Mouse (Mus musculus): ENCODE data around the gene 2310034C09Rik. TPM values are rescaled to one million over a fixed set of nuclear protein-coding genes. Genes with fewer than 3 reads are reported as not detected.

Gene 2310034C09Rik
- not detected in 2 replicates for polyA plus RNA-seq (2012; rRNA removed)

DNA sequence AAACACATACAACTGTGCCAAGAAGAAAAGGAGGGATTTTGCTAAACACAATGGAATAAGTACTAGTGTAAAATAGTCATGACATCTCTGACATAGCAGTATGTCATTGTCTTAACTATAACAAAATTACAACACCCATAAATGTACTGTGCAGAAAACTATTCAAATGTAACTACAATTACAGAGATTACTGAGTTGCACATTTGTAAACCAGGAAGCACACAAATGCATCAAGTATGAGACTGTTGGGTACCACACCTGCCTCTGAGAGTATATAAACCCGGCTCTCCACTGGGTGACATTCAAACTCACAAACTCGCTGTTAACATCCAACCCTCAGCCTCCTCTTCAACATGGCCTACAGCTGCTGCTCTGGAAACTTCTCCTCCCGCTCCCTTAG lies at the start of gene 2310034C09Rik:
Gene 2310034C09Rik, plus strand, starts transcription at position 301 of the 400 bp plus-strand sequence.

DNA sequence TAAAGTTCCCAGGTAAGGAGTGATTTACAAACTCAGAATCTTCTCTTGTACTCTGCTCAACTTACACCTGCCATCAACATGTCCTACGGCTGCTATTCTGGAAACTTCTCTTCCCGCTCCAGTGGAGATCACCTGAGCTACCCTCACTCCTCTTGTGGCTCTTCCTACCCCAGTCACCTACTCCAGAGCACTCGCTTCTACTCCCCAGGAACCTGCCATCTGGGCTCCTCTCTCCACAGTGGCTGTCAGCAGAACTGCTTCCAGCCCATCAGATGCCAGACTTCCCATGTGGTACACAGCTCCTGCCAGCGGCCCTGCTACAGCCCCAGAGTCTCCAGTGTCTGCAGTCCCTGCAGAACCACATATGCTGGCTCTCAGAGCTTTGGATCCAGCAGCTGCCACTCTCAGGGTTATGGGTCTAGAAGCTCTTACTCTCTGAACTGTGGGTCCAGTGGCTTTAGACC lies 29.8 kb upstream of the 2310034C09Rik start, which contains the start of gene Krtap13-1:
Gene Krtap13-1, plus strand, starts transcription at position 51 of the 464 bp plus-strand sequence.

DNA sequence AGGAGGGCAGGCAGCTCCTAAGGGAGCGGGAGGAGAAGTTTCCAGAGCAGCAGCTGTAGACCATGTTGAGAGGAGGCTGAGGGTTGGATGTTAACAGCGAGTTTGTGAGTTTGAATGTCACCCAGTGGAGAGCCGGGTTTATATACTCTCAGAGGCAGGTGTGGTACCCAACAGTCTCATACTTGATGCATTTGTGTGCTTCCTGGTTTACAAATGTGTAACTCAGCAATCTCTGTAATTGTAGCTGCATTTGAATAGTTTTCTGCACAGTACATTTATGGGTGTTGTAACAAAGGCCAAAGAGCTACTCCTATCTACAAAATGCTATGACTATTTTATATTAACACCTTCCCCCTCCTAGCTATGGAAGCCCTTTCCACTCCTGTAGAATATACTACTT lies 7.1 kb upstream of the 2310034C09Rik start, which contains the start of gene Krtap13:
Gene Krtap13, minus strand, starts transcription at position 101 of the 400 bp plus-strand sequence.

DNA sequence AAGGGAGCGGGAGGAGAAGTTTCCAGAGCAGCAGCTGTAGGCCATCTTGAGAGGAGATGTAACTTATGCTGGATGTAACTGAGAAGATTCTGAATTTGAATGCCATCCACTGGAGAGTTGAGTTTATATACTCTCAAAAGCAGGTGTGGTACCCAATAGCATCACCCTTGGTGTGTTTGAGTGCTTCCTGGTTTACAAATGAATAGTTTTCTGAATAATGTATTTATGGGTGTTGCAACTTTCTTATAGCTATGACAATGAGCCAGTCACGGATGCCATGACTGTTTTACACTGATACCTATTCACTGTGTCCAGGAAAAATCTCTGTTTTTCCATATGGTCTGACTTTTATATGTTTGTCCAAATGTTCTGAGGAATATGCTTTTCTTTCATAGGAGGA lies 15.5 kb downstream of the 2310034C09Rik start, which contains the start of gene 2310057N15Rik:
Gene 2310057N15Rik, minus strand, starts transcription at position 101 of the 400 bp plus-strand sequence.

DNA sequence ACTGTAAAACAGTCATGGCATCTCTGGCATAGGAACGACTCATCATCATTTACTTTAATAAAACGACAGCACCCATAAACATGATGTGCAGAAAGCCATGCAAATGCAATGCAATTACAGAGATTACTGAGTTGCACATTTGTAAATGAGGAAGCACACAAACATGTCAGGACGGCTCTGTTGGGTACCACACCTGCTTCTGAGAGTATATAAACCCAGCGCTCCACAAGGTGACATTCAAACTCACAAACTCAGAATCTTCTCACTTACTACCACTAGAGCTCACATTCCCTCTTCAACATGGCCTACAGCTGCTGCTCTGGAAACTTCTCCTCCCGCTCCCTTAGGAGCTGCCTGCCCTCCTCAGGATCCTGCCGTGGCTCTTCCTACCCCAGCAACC lies 18.9 kb downstream of the 2310034C09Rik start, which contains the start of gene Gm5965:
Gene Gm5965, plus strand, starts transcription at position 301 of the 400 bp plus-strand sequence.

Other genes with a start within 250 kb of the 2310034C09Rik start
- 0.12 and 0.14 TPM in 2 replicates for gene Cldn8, start 195.7 kb upstream of the 2310034C09Rik start, polyA plus RNA-seq (2012; rRNA removed)
- not detected in 2 replicates for gene Krtap24-1, start 146.6 kb upstream of the 2310034C09Rik start, polyA plus RNA-seq (2012; rRNA removed)
- gene 2310079G19Rik, start 131.2 kb upstream of the 2310034C09Rik start, polyA plus RNA-seq (2012; rRNA removed) = not detected in 2 replicates
- gene Krtap26-1, start 111.1 kb upstream of the 2310034C09Rik start, polyA plus RNA-seq (2012; rRNA removed) = not detected in 2 replicates
- gene Krtap27-1, start 87.2 kb upstream of the 2310034C09Rik start, polyA plus RNA-seq (2012; rRNA removed) = not detected in 2 replicates
- gene 2310061N02Rik, start 50.9 kb upstream of the 2310034C09Rik start, polyA plus RNA-seq (2012; rRNA removed) = not detected in 2 replicates
- gene Krtap13-1, start 30.0 kb upstream of the 2310034C09Rik start, polyA plus RNA-seq (2012; rRNA removed) = not detected in 2 replicates
- gene Krtap13, start 7.2 kb upstream of the 2310034C09Rik start, polyA plus RNA-seq (2012; rRNA removed) = not detected in 2 replicates
- gene 2310057N15Rik, start 15.4 kb downstream of the 2310034C09Rik start, polyA plus RNA-seq (2012; rRNA removed) = not detected in 2 replicates
- gene Gm5965, start 19.0 kb downstream of the 2310034C09Rik start, polyA plus RNA-seq (2012; rRNA removed) = not detected in 2 replicates
- not detected in 2 replicates for gene Gm20741, start 53.4 kb downstream of the 2310034C09Rik start, polyA plus RNA-seq (2012; rRNA removed)
- not detected in 2 replicates for gene Krtap15, start 61.4 kb downstream of the 2310034C09Rik start, polyA plus RNA-seq (2012; rRNA removed)
- not detected in 2 replicates for gene Krtap14, start 67.3 kb downstream of the 2310034C09Rik start, polyA plus RNA-seq (2012; rRNA removed)
- not detected in 2 replicates for gene Krtap19-1, start 110.6 kb downstream of the 2310034C09Rik start, polyA plus RNA-seq (2012; rRNA removed)
- gene Krtap19-2, start 115.4 kb downstream of the 2310034C09Rik start, polyA plus RNA-seq (2012; rRNA removed) = not detected in 2 replicates
- not detected in 2 replicates for gene Krtap19-3, start 119.2 kb downstream of the 2310034C09Rik start, polyA plus RNA-seq (2012; rRNA removed)
- not detected in 2 replicates for gene Krtap19-4, start 126.2 kb downstream of the 2310034C09Rik start, polyA plus RNA-seq (2012; rRNA removed)
- gene Krtap19-5, start 137.6 kb downstream of the 2310034C09Rik start, polyA plus RNA-seq (2012; rRNA removed) = not detected in 2 replicates
- not detected in 2 replicates for gene Krtap19-9b, start 173.4 kb downstream of the 2310034C09Rik start, polyA plus RNA-seq (2012; rRNA removed)
- not detected in 2 replicates for gene Krtap16-3, start 204.0 kb downstream of the 2310034C09Rik start, polyA plus RNA-seq (2012; rRNA removed)

Data from liver, embryonic 18 days (tissue).